Mouse (Mus musculus) G1E (cell line): ENCODE measurements around the gene Zbtb9. TPM values are rescaled to one million over a fixed set of nuclear protein-coding genes. Genes with fewer than 3 reads are reported as not detected.

Experiments used
- ATAC-seq: 2 replicates; pipeline ENCODE4 v1.8.0; 2016; ENCODE audit warnings: mild to moderate bottlenecking; ENCODE audit not compliant: insufficient number of reproducible peaks, poor library complexity, low FRiP score, severe bottlenecking; ENCODE audit errors: extremely low read depth
- DNase-seq: peaks from one replicate; pipeline ENCODE4 v3.0.0; 2012; ENCODE audit warnings: low spot score
- H3K27me3 ChIP-seq: 2 replicates; pipeline ENCODE4 v1.6.1; 2012; ENCODE audit warnings: mild to moderate bottlenecking, low read length, inconsistent platforms; ENCODE audit not compliant: insufficient read depth
- H3K36me3 ChIP-seq: replicated peaks from 2 replicates; pipeline ENCODE3; 2012; ENCODE audit warnings: mild to moderate bottlenecking, inconsistent platforms
- H3K4me1 ChIP-seq: 2 replicates; pipeline ENCODE4 v1.6.1; 2012; ENCODE audit warnings: low read depth, low read length, inconsistent platforms, mixed read lengths; ENCODE audit not compliant: insufficient read depth
- H3K4me3 ChIP-seq: 2 replicates; pipeline ENCODE4 v1.5.1; 2012; ENCODE audit warnings: low read depth, mild to moderate bottlenecking, inconsistent platforms, low read length, moderate library complexity, mixed read lengths
- H3K9me3 ChIP-seq: replicated peaks from 2 replicates; pipeline ENCODE4 v1.6.1; 2012; ENCODE audit warnings: inconsistent platforms
- CTCF ChIP-seq: IDR thresholded peaks from 2 replicates; pipeline ENCODE4 v1.5.1; 2012; ENCODE audit warnings: low read depth, low read length, inconsistent platforms, mixed read lengths
- GATA1 ChIP-seq: IDR thresholded peaks from 2 replicates; pipeline ENCODE4 v1.6.1; 2012; ENCODE audit warnings: borderline replicate concordance, low read length, inconsistent platforms, mixed read lengths
- GATA2 ChIP-seq: IDR thresholded peaks from 2 replicates; pipeline ENCODE4 v1.6.1; 2012; ENCODE audit warnings: low read depth, low read length, inconsistent platforms, borderline replicate concordance
- POLR2AphosphoS5 ChIP-seq: IDR thresholded peaks from 2 replicates; pipeline ENCODE4 v1.6.1; 2012; ENCODE audit warnings: low read depth, low read length, inconsistent platforms; ENCODE audit not compliant: insufficient replicate concordance
- TAL1 ChIP-seq: conservative IDR thresholded peaks from 2 replicates; pipeline ENCODE4 v1.6.1; 2012; ENCODE audit warnings: low read depth, low read length, inconsistent platforms, mixed read lengths
- polyA plus RNA-seq: library from polyadenylated mRNA; stranded (reverse); fragments of >175 nt; gene quantifications from 2 replicates; pipeline ENCODE4 v1.2.3, GENCODE M21; 2012
- total RNA-seq, 2 experiments: library from RNA; stranded (forward) in 1 of 2; stranded (reverse) in 1 of 2; fragments of 200-1000 nt in 1 of 2; fragments of >200 nt in 1 of 2; fragmentation: Nextera tagmentation in 1 of 2; gene quantifications; 2 replicates each; pipeline ENCODE4 v1.2.3; 2014 to 2017

The Zbtb9 gene
- total and polyA plus RNA-seq, 3 experiments: 4.4 to 25.6 (median 11.1) TPM

- ATAC-seq: no peak
- DNase-seq: no peak
- H3K4me3 ChIP-seq: no peak overlapping the region
- H3K27me3 ChIP-seq: no peaks in the 10 kb centered on the region
- peaks cover 71% of the 10 kb centered on the region for H3K36me3 ChIP-seq
- TF ChIP-seq TAL1 (no peak), CTCF (no peak), POLR2AphosphoS5 (no peak), GATA2 (no peak), GATA1 (no peak)
- no peaks in the 10 kb centered on the region for H3K9me3 ChIP-seq
- peaks cover 40% of the 10 kb centered on the region for H3K4me1 ChIP-seq
These were observed 6.5 kb downstream of the Zbtb9 start for GRCm38 (mm10) chr17:26979426-26979825.

GRCm38 (mm10) chr17:26981050-26981449 is 8.1 kb downstream of the Zbtb9 start:
- Histone ChIP-seq H3K4me1 (peaks cover 25% of the 10 kb centered on the region), H3K27me3 (no peaks in the 10 kb centered on the region), H3K9me3 (no peaks in the 10 kb centered on the region), H3K4me3 (no peak overlapping the region), H3K36me3 (peaks cover 55% of the 10 kb centered on the region)
- TF ChIP-seq GATA1 (no peak), GATA2 (no peak), TAL1 (no peak), CTCF (no peak), POLR2AphosphoS5 (no peak)
- DNase-seq (no peak), ATAC-seq (no peak)

GRCm38 (mm10) chr17:26983382-26983781 is 10.4 kb downstream of the Zbtb9 start:
- no peak for ATAC-seq
- no peak for DNase-seq
- peaks cover 33% of the 10 kb centered on the region for H3K36me3 ChIP-seq
- no peaks in the 10 kb centered on the region for H3K9me3 ChIP-seq
- TF ChIP-seq CTCF (no peak), TAL1 (no peak), GATA2 (no peak), POLR2AphosphoS5 (no peak), GATA1 (no peak)
- 0 out of 2 replicates have a peak, but pooled peaks cover 4% of the 10 kb centered on the region for H3K27me3 ChIP-seq
- peaks cover 18% of the 10 kb centered on the region for H3K4me1 ChIP-seq
- no peak overlapping the region for H3K4me3 ChIP-seq

- Histone ChIP-seq H3K36me3 (peaks cover 11% of the 10 kb centered on the region), H3K4me3 (no peak overlapping the region), H3K4me1 (peaks cover 5% of the 10 kb centered on the region), H3K9me3 (no peaks in the 10 kb centered on the region), H3K27me3 (0 out of 2 replicates have a peak, but pooled peaks cover 4% of the 10 kb centered on the region)
- TF ChIP-seq CTCF (no peak), GATA1 (no peak), GATA2 (no peak), POLR2AphosphoS5 (no peak), TAL1 (no peak)
- no peak for ATAC-seq
- no peak for DNase-seq
These were observed 12.7 kb downstream of the Zbtb9 start for GRCm38 (mm10) chr17:26985503-26986179.

GRCm38 (mm10) chr17:26990521-26990920 is 17.6 kb downstream of the Zbtb9 start:
- DNase-seq: no peak
- peaks cover 9% of the 10 kb centered on the region for H3K27me3 ChIP-seq
- no peak for ATAC-seq
- no peak overlapping the region for H3K4me3 ChIP-seq
- TF ChIP-seq CTCF: no peak
- no peak for TF ChIP-seq GATA1
- no peak for TF ChIP-seq GATA2
- TF ChIP-seq TAL1: no peak
- no peak for TF ChIP-seq POLR2AphosphoS5
- H3K36me3 ChIP-seq: no peaks in the 10 kb centered on the region
- H3K9me3 ChIP-seq: no peaks in the 10 kb centered on the region
- H3K4me1 ChIP-seq: peaks cover 15% of the 10 kb centered on the region

GRCm38 (mm10) chr17:26994410-26994809 is 21.4 kb downstream of the Zbtb9 start:
- Histone ChIP-seq H3K4me3 (no peak overlapping the region), H3K27me3 (peaks cover 20% of the 10 kb centered on the region), H3K4me1 (peaks cover 20% of the 10 kb centered on the region), H3K36me3 (no peaks in the 10 kb centered on the region), H3K9me3 (no peaks in the 10 kb centered on the region)
- no peak for DNase-seq
- TF ChIP-seq CTCF (no peak), GATA1 (no peak), TAL1 (no peak), GATA2 (no peak), POLR2AphosphoS5 (no peak)
- no peak for ATAC-seq

GRCm38 (mm10) chr17:26995006-26995405 is 22.0 kb downstream of the Zbtb9 start:
- peaks cover 21% of the 10 kb centered on the region for H3K4me1 ChIP-seq
- DNase-seq: no peak
- no peak for ATAC-seq
- no peak overlapping the region for H3K4me3 ChIP-seq
- TF ChIP-seq POLR2AphosphoS5 (no peak), GATA1 (no peak)
- no peaks in the 10 kb centered on the region for H3K36me3 ChIP-seq
- H3K9me3 ChIP-seq: no peaks in the 10 kb centered on the region
- H3K27me3 ChIP-seq: peaks cover 23% of the 10 kb centered on the region
